Comparison of ENCODE assay signal across 17 mouse cellular contexts in the genomic region with DNA sequence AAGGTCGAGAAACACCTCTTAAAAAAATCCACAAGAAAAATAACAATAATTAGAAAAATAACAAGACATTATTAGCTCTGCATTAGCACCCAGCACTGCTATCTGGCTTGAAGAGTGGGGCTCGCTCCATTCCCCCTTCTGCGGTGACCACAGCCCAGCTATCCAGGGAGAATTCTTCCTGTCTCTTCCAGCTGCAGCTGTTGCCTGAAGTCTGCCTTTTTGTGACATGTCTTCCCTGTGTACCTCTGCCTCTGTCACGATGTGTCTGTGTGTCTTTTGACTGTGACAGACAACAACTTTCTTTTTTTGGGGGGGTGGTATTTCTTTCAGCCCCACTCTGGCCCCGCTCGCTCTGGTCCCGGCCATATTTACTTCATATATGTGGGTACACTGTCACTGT.
"Had no signal": no experiment of that assay in that cellular context is flagged by ENCODE, and none has a peak within 500 bp of the region (broad histone marks: within the 10 kb centered on the region; RNA-seq: fewer than 3 reads in every experiment).

No protein-coding gene starts in this region.

- DNase-seq: kidney, postnatal 14 days; layer of hippocampus, postnatal 36 days; lung, embryonic 14.5 days; lung, postnatal 10 days; retina, postnatal 1 day; right cerebral cortex, postnatal 4 days; spleen, adult 18-20 months; thymus, adult 18-20 months; thymus, postnatal 14 days had no signal

- H3K9me3 ChIP-seq: kidney, embryonic 15.5 days; limb, embryonic 15.5 days; liver, embryonic 12.5 days; midbrain, embryonic 15.5 days; neural tube, embryonic 13.5 days had no signal

- H3K27me3 ChIP-seq: liver, embryonic 12.5 days; neural tube, embryonic 13.5 days had no signal

- H3K36me3 ChIP-seq: kidney, embryonic 15.5 days; limb, embryonic 15.5 days; liver, embryonic 12.5 days; midbrain, embryonic 15.5 days; neural tube, embryonic 13.5 days had no signal

- H3K9ac ChIP-seq: kidney, embryonic 15.5 days; limb, embryonic 15.5 days; liver, embryonic 12.5 days; lung, embryonic 14.5 days; midbrain, embryonic 15.5 days; neural tube, embryonic 13.5 days had no signal

- H3K4me2 ChIP-seq: kidney, embryonic 15.5 days; limb, embryonic 15.5 days; liver, embryonic 12.5 days; lung, embryonic 14.5 days; midbrain, embryonic 11.5 days; midbrain, embryonic 15.5 days; neural tube, embryonic 13.5 days had no signal

- H3K4me3 ChIP-seq: kidney, embryonic 15.5 days; limb, embryonic 15.5 days; liver, embryonic 12.5 days; megakaryocyte, embryonic 14.5 days; midbrain, embryonic 15.5 days; neural tube, embryonic 13.5 days had no signal

- H3K27ac ChIP-seq: kidney, embryonic 15.5 days; limb, embryonic 15.5 days; liver, embryonic 12.5 days; macrophage; midbrain, embryonic 15.5 days; neural tube, embryonic 13.5 days had no signal

- ATAC-seq: liver, embryonic 12.5 days; midbrain, embryonic 15.5 days had no signal
